Mouse (Mus musculus): ENCODE data around the gene Birc6. TPM values are rescaled to one million over a fixed set of nuclear protein-coding genes. Genes with fewer than 3 reads are reported as not detected.
A peak's percentile ranks its signal among the peaks of the same experiment; 100 is the strongest.
"Not testable (repeated sequence)": the region's sequence is repeated elsewhere in the genome, so short reads cannot be mapped to it uniquely, and the experiment has no call there.

Birc6 gene
- polyA plus RNA-seq, 1 experiment from 2014 or later, result 90.6 TPM

DNA sequence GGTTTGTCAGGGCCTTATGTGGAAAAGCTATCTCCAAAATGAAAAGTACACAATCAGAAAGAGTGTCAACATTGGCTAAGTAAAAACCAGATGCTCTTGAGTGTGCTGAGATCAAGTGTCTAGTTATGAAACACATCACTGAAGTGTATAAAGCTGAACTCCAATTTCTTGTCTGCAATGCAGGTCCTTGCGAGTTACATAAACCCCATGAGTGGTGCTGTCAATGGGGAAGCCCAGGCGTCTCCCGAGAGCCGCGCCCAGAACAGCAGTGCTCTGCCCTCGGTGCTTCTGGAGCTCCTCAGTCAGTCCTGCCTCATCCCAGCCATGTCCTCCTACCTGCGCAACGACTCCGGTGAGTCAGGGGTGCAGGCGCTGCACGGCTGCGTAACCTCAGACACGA, 141.9 kb downstream of the Birc6 start:
- Histone ChIP-seq H3K27ac (replicated peaks; ENCODE audit: low read depth, low read length) (no peak overlapping the region), H3K36me3 (ENCODE audit: control insufficient read depth, insufficient read depth, low read length) (peaks cover 75% of the 10 kb centered on the region), H3K4me2 (ENCODE audit: low read depth, low read length) (no peak overlapping the region), H3K4me1 (ENCODE audit: control insufficient read depth, insufficient read depth, low read length) (no peaks in the 10 kb centered on the region), H3K9ac (ENCODE audit: low read depth, low read length) (no peak overlapping the region), H3K4me3 (ENCODE audit: low read depth, low read length) (no peak overlapping the region), H3K27me3 (replicated peaks; ENCODE audit: control insufficient read depth, insufficient read depth, low read length) (no peaks in the 10 kb centered on the region), H3K9me3 (ENCODE audit: control insufficient read depth, low read length) (no peaks in the 10 kb centered on the region)
- 92% methylated on average over 13 of the region's 13 CpGs for WGBS
- peak; percentile 30; the same call in 1 of the 2 replicates for ATAC-seq (ENCODE audit: low read depth)
- no peak for DNase-seq (ENCODE audit: low spot score)

DNA sequence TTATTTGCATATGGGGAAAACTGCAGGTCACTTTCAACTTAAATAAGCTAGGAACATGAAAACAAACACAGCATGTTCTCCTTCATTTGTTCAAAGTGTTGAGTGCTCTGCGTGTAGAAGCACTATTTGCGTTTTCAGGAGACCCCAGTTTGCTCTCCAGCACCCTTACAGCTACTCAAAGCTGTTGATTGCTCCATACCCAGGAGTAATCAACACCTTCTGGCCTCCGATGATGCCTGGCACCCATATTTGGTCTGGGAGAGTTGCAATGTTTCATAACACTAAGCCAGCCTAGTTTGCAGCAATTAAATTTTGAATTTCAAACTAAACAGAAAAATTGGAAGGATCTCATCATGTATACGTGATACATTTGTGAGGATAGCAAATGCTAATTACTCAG, 144.4 kb downstream of the Birc6 start:
- Histone ChIP-seq H3K9me3 (ENCODE audit: control insufficient read depth, low read length) (no peaks in the 10 kb centered on the region), H3K27ac (replicated peaks; ENCODE audit: low read depth, low read length) (no peak overlapping the region), H3K4me3 (ENCODE audit: low read depth, low read length) (no peak overlapping the region), H3K4me1 (ENCODE audit: control insufficient read depth, insufficient read depth, low read length) (no peaks in the 10 kb centered on the region), H3K4me2 (ENCODE audit: low read depth, low read length) (no peak overlapping the region), H3K9ac (ENCODE audit: low read depth, low read length) (no peak overlapping the region), H3K27me3 (replicated peaks; ENCODE audit: control insufficient read depth, insufficient read depth, low read length) (no peaks in the 10 kb centered on the region), H3K36me3 (ENCODE audit: control insufficient read depth, insufficient read depth, low read length) (peaks cover 71% of the 10 kb centered on the region)
- ATAC-seq (ENCODE audit: low read depth) (no peak), DNase-seq (ENCODE audit: low spot score) (no peak)
- 82% methylated on average over 4 of the region's 4 CpGs for WGBS

DNA sequence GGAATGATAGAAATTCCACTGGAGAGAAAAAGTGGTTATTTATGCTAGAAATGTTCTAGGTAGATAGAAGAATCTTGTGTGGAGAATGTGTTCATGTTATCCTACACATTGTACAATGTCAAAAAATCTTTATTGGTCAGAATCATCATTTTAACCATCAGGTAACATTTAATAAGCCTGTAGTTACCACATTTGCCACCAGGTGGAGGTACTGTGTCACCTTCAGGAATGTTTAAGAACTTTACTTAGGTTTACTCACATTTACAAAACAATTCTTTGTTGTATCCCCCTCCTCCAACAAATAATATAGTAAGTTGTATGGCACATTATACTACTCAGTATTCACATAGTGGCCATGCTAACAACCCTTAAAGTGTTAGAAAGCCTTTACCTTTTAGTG, 145.2 kb downstream of the Birc6 start:
- H3K36me3 ChIP-seq (ENCODE audit: control insufficient read depth, insufficient read depth, low read length), result peaks cover 79% of the 10 kb centered on the region
- no peaks in the 10 kb centered on the region for H3K27me3 ChIP-seq (replicated peaks; ENCODE audit: control insufficient read depth, insufficient read depth, low read length)
- no peaks in the 10 kb centered on the region for H3K9me3 ChIP-seq (ENCODE audit: control insufficient read depth, low read length)
- no peak for ATAC-seq (ENCODE audit: low read depth)
- H3K4me3 ChIP-seq (ENCODE audit: low read depth, low read length), result no peak overlapping the region
- peak; percentile 66 for DNase-seq (ENCODE audit: low spot score)
- no peaks in the 10 kb centered on the region for H3K4me1 ChIP-seq (ENCODE audit: control insufficient read depth, insufficient read depth, low read length)
- no peak overlapping the region for H3K4me2 ChIP-seq (ENCODE audit: low read depth, low read length)
- no peak overlapping the region for H3K27ac ChIP-seq (replicated peaks; ENCODE audit: low read depth, low read length)
- H3K9ac ChIP-seq (ENCODE audit: low read depth, low read length), result no peak overlapping the region

DNA sequence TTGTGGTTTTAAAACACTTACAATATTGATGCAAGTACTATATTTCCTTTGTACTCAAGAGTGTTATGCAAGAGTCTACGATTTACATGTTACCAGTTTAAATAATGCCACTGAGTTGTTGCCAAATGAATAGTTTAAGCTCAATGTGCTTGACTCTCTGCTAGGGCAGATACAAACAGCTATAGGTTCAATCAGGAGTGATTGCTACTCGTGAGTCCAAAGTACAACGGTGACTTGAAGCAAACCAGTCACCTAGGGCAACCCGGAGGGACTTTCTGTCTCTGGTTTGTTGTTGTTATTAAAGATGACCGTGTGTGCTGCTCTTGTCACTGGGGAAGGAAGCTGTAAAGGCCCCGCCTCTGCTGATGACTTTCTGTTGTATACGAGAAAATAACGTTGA, 150.0 kb downstream of the Birc6 start:
- no peaks in the 10 kb centered on the region for H3K4me1 ChIP-seq (ENCODE audit: control insufficient read depth, insufficient read depth, low read length)

DNA sequence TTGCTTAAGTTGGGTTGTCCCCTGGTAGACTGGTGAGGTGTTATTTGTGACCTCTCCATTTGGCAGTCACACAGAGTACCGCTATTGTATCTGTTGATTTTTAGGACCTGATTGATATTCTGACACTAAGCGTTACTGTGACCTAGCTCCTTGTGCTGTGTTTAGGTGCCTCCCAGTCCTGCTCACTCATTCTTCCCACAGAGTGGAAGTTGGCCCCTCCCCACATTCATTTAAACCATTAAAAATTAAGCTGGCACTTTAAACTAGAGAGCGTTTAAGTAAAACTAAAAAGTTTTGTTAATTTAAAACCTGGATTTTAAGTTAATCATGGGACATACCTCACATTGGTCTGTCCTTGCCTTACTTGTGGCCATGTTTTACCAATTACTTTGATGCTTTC, 156.8 kb downstream of the Birc6 start:
- no peaks in the 10 kb centered on the region for H3K27me3 ChIP-seq (replicated peaks; ENCODE audit: control insufficient read depth, insufficient read depth, low read length)
- no peak overlapping the region for H3K4me3 ChIP-seq (ENCODE audit: low read depth, low read length)
- no peak overlapping the region for H3K9ac ChIP-seq (ENCODE audit: low read depth, low read length)
- no peak overlapping the region for H3K4me2 ChIP-seq (ENCODE audit: low read depth, low read length)
- DNase-seq (ENCODE audit: low spot score) (no peak), ATAC-seq (ENCODE audit: low read depth) (no peak)
- peaks cover 55% of the 10 kb centered on the region for H3K36me3 ChIP-seq (ENCODE audit: control insufficient read depth, insufficient read depth, low read length)
- 91% methylated on average over 3 of the region's 3 CpGs for WGBS
- no peaks in the 10 kb centered on the region for H3K9me3 ChIP-seq (ENCODE audit: control insufficient read depth, low read length)
- H3K27ac ChIP-seq (replicated peaks; ENCODE audit: low read depth, low read length), result no peak overlapping the region
- H3K4me1 ChIP-seq (ENCODE audit: control insufficient read depth, insufficient read depth, low read length), result no peaks in the 10 kb centered on the region

More for the DNA sequence above, 150.0 kb downstream of the Birc6 start:
- Histone ChIP-seq H3K4me2 (ENCODE audit: low read depth, low read length) (no peak overlapping the region), H3K9me3 (ENCODE audit: control insufficient read depth, low read length) (no peaks in the 10 kb centered on the region), H3K4me3 (ENCODE audit: low read depth, low read length) (no peak overlapping the region), H3K9ac (ENCODE audit: low read depth, low read length) (no peak overlapping the region), H3K36me3 (ENCODE audit: control insufficient read depth, insufficient read depth, low read length) (peaks cover 75% of the 10 kb centered on the region), H3K27me3 (replicated peaks; ENCODE audit: control insufficient read depth, insufficient read depth, low read length) (no peaks in the 10 kb centered on the region), H3K27ac (replicated peaks; ENCODE audit: low read depth, low read length) (no peak overlapping the region)
- ATAC-seq (ENCODE audit: low read depth) (no peak), DNase-seq (ENCODE audit: low spot score) (no peak)
- 93% methylated on average over 8 of the region's 8 CpGs for WGBS

DNA sequence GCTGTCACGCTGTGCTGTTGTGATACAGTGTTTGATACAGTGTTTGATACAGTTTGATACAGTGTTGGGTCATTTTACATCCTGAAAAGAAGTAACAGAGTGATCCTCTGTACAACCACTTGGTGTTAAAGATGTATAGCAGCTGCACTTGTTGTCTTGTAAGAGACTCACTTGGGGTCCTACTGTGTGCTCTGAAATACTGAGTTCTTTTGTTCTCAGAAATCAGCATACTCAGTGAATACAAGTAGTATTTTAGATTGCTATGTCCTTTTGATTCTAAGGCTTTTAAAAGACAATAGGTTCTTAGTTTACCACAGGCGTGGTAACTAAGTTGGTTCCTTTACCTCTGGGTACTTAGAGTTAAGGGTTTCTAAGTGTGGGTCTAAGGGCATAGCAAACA, 160.5 kb downstream of the Birc6 start:
- no peak overlapping the region for H3K4me3 ChIP-seq (ENCODE audit: low read depth, low read length)
- no peaks in the 10 kb centered on the region for H3K9me3 ChIP-seq (ENCODE audit: control insufficient read depth, low read length)
- H3K4me1 ChIP-seq (ENCODE audit: control insufficient read depth, insufficient read depth, low read length), result no peaks in the 10 kb centered on the region
- DNase-seq (ENCODE audit: low spot score), result no peak
- peaks cover 61% of the 10 kb centered on the region for H3K36me3 ChIP-seq (ENCODE audit: control insufficient read depth, insufficient read depth, low read length)
- H3K9ac ChIP-seq (ENCODE audit: low read depth, low read length), result no peak overlapping the region
- WGBS, result 93% methylated on average over 2 of the region's 2 CpGs
- H3K27ac ChIP-seq (replicated peaks; ENCODE audit: low read depth, low read length), result no peak overlapping the region
- no peak overlapping the region for H3K4me2 ChIP-seq (ENCODE audit: low read depth, low read length)
- no peaks in the 10 kb centered on the region for H3K27me3 ChIP-seq (replicated peaks; ENCODE audit: control insufficient read depth, insufficient read depth, low read length)
- ATAC-seq (ENCODE audit: low read depth), result no peak

DNA sequence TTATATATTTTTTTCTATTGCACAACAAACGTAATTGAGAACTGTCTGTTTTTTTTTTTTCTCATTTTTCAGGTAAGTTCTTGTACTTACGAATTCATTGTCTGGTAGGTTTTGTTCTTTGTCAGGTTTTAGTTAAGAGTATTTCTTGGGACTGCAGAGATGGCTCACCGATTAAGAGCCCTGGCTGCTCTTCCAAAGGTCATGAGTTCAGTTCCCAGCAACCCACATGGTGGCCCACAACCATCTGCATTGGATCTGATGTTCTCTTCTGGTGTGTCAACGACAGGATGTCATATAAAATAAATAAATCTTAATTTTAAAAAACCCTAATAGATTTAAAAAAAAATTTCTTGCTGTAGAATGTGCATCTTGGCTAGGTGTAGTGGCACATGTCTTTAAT, 161.3 kb downstream of the Birc6 start:
- H3K4me1 ChIP-seq (ENCODE audit: control insufficient read depth, insufficient read depth, low read length), result no peaks in the 10 kb centered on the region
- no peaks in the 10 kb centered on the region for H3K9me3 ChIP-seq (ENCODE audit: control insufficient read depth, low read length)
- H3K4me2 ChIP-seq (ENCODE audit: low read depth, low read length), result no peak overlapping the region
- H3K9ac ChIP-seq (ENCODE audit: low read depth, low read length), result no peak overlapping the region
- ATAC-seq (ENCODE audit: low read depth), result no peak
- H3K4me3 ChIP-seq (ENCODE audit: low read depth, low read length), result no peak overlapping the region
- no peak overlapping the region for H3K27ac ChIP-seq (replicated peaks; ENCODE audit: low read depth, low read length)
- no peak for DNase-seq (ENCODE audit: low spot score)
- H3K27me3 ChIP-seq (replicated peaks; ENCODE audit: control insufficient read depth, insufficient read depth, low read length), result no peaks in the 10 kb centered on the region
- peaks cover 65% of the 10 kb centered on the region for H3K36me3 ChIP-seq (ENCODE audit: control insufficient read depth, insufficient read depth, low read length)
- WGBS, result 89% methylated on average over 4 of the region's 4 CpGs

DNA sequence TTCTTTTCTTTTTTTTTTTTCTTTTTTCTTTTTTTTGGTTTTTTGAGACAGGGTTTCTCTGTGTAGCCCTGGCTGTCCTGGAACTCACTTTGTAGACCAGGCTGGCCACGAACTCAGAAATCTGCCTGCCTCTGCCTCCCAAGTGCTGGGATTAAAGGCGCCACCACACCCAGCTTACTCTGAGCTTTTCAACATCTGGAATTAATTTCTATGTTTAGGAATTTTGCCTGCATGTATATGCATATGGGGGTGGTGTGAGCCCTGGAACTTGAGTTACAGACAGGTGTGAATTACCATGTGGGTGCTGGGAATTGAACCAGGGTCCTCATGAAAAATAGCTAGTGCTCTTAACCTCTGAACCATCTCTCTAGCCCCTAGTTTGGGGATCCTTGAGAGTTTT, 173.6 kb downstream of the Birc6 start:
- not testable (repeated sequence) for H3K4me2 ChIP-seq (ENCODE audit: low read depth, low read length); H3K27me3 ChIP-seq (replicated peaks; ENCODE audit: control insufficient read depth, insufficient read depth, low read length); H3K9ac ChIP-seq (ENCODE audit: low read depth, low read length); H3K4me3 ChIP-seq (ENCODE audit: low read depth, low read length); ATAC-seq (ENCODE audit: low read depth); H3K9me3 ChIP-seq (ENCODE audit: control insufficient read depth, low read length); H3K27ac ChIP-seq (replicated peaks; ENCODE audit: low read depth, low read length); DNase-seq (ENCODE audit: low spot score); H3K4me1 ChIP-seq (ENCODE audit: control insufficient read depth, insufficient read depth, low read length)
- H3K36me3 ChIP-seq (ENCODE audit: control insufficient read depth, insufficient read depth, low read length), result peaks cover 71% of the 10 kb centered on the region
- 95% methylated on average over 2 of the region's 2 CpGs for WGBS

DNA sequence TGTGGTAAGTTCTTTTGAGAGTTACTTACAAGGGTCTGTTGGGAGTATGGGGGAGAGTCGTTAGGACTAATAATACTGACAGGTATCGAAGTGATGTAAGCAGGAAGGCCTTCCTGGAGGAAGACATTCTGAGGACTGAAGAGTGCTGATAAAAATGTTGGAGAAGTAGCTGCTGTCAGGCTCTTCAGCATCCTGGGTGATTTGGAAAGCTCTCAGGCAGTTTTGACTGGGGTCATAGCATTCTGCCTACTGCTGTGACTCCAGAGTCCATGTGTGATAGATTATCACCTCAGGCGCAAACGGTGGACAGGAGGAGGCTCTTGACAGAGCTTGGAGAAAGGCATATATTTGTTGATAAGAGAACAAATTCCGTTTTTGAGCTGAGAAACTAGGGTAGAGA, 177.4 kb downstream of the Birc6 start:
- H3K4me2 ChIP-seq (ENCODE audit: low read depth, low read length), result no peak overlapping the region
- no peaks in the 10 kb centered on the region for H3K4me1 ChIP-seq (ENCODE audit: control insufficient read depth, insufficient read depth, low read length)
- H3K4me3 ChIP-seq (ENCODE audit: low read depth, low read length), result no peak overlapping the region
- H3K9ac ChIP-seq (ENCODE audit: low read depth, low read length), result no peak overlapping the region
- H3K27ac ChIP-seq (replicated peaks; ENCODE audit: low read depth, low read length), result no peak overlapping the region
- H3K9me3 ChIP-seq (ENCODE audit: control insufficient read depth, low read length), result no peaks in the 10 kb centered on the region
- ATAC-seq (ENCODE audit: low read depth) (no peak), DNase-seq (ENCODE audit: low spot score) (no peak)
- H3K36me3 ChIP-seq (ENCODE audit: control insufficient read depth, insufficient read depth, low read length), result peaks cover 33% of the 10 kb centered on the region
- 84% methylated on average over 5 of the region's 5 CpGs for WGBS
- H3K27me3 ChIP-seq (replicated peaks; ENCODE audit: control insufficient read depth, insufficient read depth, low read length), result no peaks in the 10 kb centered on the region
